Mouse (Mus musculus): ENCODE measurements at regions not wholly inside any gene's neighbourhood (a gene's known extent, or its start where the extent isn't known, plus 50 kb on each side); places are given as distances from the start of the nearest gene placed in this dataset.

- no peak for TF ChIP-seq CTCF (IDR thresholded peaks at IDR 0.05; ENCODE audit: borderline replicate concordance, insufficient read depth, low read depth, low read length)
- no peak for TF ChIP-seq POLR2A (IDR thresholded peaks at IDR 0.05; ENCODE audit: borderline replicate concordance, insufficient read depth, low read length)
Observed at GRCm38 (mm10) chr13:102510733-102511279, 182.6 kb upstream of the Cd180 start.

All from cerebellum, adult 2 months (tissue).